Mouse (Mus musculus) telencephalon, adult 2 months (tissue): ENCODE results near the gene Minos1.

Experiments
- DNase-seq: peaks from one replicate; pipeline ENCODE4 v3.0.0-alpha.2; 2011; ENCODE audit warnings: low read depth, low spot score

The Minos1 gene

DNA sequence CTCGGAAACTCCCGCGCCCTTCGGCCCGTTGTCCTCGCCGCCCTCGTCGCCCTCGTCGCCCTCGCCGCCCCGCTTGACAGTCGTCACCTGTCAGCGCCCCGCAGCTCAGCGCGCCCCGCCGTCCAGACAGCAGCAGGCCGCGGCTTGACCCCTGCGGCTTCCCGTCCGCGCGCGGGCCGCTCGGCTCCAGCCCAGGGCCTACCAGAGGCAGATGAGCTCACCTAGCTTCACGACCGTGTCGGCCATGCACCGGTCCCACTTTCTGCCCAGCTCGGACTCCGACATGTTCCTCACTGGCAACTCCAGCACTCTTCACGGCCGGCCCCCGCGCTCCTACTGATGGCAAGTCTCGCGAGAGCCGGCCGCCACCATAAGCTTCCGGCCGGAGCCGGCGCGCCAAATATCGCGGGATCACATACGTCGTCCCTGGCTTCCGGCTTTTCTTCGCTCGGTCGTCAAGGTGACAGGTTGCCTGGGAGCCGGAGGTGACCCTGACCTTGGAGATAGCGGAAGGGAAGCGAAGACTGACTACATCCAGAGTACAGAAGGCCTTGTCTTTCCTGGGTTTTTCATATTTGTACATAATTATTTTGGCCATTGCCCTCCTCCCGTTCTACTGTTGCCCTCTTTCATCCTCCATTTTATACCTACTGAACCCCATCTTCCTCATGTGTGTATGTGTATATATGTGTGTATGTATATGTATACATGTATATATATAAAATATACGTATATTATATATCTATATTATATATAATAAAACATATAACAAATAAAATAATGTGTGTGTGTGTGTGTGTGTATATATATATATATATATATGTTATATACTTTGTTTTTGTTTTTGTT lies at the start of gene Minos1:
Gene Minos1, minus strand, starts transcription at position 413 of the 849 bp plus-strand sequence.
- DNase-seq = peak; percentile 97

GRCm38 (mm10) chr4:139179731-139180625 lies 49.1 kb upstream of the Minos1 start:
- no peak for DNase-seq

DNA sequence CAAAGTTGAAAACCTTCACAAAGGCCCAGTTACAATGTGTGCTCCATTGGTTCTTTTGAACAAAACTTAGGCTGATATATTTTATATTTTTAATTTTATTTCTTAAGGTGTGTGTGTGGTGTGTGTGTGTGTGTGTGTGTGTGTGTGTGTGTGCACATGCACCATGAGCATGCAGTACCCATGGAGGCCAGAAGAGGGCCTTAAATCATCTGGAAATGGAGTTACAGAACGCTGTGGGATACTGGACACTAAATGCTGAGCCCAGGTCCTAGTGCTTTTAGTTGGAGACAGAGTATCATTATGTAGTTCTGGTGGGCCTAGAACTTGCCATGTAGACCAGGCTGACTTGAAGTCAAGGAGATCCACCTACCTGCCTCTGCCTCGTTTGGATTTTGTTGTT lies 48.3 kb upstream of the Minos1 start:
- no peak for DNase-seq

GRCm38 (mm10) chr4:139178377-139178776 lies 47.5 kb upstream of the Minos1 start:
- no peak for DNase-seq

- DNase-seq = no peak
Observed at GRCm38 (mm10) chr4:139177921-139178320, 47.0 kb upstream of the Minos1 start.

- DNase-seq = no peak
Observed at GRCm38 (mm10) chr4:139176023-139176422, 45.1 kb upstream of the Minos1 start.

DNA sequence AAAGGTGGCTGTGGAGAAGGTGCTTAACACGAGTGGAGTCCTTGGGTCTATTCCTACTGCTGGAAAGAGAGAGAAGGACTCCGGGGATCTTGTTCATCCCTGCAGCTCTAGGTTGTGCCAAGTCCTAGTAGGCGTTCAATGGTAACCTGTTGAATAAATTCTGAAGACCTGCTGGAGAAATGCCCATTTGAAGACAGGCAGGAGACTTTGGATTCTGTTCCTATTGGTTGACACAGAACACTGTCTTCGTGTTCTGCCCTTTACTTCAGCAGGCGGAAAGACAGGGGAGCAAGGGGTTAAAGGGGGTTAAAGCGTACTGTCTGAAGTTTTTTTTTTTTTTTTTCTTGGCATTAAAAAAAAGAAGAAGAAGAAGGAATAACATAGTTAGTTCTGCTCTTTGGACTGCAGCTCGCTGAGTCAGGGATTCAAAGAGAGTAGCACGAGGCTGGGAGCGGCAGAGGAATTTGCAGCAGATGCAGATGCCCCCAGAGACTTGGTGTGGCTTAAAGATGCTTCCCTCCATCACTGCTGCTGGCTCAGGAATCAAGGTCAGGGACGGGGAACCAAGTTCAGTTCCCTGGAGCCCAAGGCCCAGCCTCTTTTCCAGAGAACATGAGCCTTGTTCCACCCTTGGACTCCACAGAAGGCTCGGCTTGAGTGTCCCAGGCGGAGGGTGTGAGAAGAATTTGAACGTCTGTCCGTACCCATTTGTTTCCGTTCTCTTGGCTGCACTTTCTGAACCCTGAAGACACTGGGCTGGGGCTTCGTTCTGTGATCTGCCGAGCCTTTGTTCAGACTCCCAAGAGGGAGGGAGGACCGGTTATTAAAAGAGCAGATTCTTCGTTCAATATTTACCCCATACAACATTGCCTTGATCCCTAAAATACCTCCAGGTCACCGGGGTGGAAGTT lies 44.4 kb upstream of the Minos1 start:
- DNase-seq = no peak

DNA sequence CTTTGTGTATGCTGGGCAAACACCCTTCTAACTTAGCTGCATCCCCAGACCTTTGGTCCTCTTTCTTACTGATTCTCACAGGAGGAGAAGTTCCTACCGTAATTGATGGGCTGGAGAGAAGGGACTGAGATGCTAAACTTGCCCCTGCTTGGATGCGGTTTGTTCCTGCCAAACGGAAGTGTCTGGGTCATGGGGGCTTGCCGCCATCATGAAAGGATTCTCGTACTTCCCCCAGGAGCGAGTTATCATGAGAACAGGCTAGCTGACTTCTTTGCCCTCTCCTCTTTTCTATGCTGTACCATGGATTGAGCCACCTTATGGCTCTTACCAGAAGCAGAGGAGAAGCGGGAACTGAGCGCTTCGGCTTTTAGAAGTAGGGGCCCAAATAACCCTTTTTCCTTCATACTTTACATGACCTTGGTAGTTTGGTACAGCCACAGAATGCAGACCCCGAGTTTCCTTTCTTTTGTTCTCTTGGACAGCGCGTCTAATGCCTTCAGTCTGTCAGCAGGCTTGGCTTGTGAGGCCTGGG lies 38.9 kb upstream of the Minos1 start:
- no peak for DNase-seq

DNA sequence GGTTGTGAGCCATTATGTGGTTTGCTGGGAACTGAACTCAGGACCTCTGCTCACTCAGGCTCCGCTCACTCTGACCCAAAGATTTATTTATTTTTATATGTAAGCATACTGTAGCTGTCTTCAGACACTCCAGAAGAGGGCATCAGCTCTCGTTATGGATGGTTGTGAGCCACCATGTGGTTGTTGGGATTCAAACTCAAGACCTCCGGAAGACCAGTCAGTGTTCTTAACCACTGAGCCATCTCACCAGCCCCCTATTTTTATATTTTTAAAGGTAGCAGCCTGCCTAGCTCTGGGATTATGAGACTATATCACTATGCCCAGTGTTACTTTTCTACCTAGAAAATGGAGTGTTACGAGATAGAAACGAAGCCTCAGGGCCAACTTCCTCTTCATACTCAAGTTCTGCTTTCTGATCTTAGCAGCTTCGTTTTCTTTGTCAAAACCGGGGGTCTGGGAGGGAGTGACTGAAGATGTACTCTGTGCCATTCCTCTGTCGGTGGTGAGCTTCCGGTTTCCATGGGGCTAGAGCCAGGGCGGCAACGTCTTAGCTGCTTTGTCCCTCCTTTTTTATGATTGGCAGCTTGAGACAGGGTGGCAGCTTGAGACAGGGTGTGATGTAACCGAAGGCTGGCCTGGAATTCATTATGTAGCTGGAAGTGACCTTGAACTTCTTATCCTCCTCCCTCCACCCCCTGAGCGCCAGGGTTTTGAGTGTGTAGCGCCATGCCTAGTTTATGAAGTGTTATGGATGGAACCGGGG lies 38.3 kb upstream of the Minos1 start:
- DNase-seq = no peak

- no peak for DNase-seq
Observed at GRCm38 (mm10) chr4:139167107-139167506, 36.2 kb upstream of the Minos1 start.

DNA sequence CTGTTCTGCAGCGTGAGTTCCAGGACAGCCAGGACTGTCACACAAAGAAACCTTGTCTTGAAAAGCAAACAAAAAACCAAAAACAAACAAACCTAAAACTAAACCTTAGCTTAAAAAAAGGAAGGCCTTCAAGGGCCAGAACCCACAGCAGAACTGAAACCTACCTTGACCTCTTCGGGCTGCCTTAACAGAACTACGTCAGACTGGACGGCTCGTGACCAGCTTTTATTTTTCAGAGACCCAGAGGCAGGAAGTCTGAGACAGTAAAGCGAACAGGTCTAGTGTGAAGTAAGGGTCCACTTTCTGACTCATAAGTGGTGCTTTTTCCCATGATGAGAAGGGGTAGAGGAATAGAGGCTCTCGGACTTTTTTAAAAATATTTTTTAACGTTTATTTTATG lies 35.3 kb upstream of the Minos1 start:
- no peak for DNase-seq

DNA sequence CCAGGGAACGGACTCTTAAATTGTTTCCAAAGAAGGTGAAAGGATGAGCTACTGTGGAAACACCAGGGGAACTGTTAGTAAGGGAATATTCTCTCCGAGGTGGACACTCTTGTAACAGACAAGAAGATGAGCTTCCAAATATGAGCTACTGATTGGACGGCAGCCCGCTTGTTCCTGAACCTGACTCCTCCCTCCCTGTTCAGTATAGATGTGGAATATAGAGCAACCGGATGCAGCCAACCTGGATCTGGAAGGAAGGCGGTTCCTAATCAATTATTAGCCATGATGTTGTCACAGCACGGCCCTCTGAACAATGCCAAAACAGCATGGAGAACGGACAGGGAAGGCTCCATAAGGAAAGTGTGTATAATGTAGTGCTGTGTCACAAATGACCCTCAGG lies 34.3 kb upstream of the Minos1 start:
- DNase-seq = no peak

- no peak for DNase-seq
Observed at GRCm38 (mm10) chr4:139164082-139164481, 33.2 kb upstream of the Minos1 start.

GRCm38 (mm10) chr4:139161076-139161475 lies 30.2 kb upstream of the Minos1 start:
- no peak for DNase-seq

- no peak for DNase-seq
Observed at GRCm38 (mm10) chr4:139158350-139158749, 27.4 kb upstream of the Minos1 start.

DNA sequence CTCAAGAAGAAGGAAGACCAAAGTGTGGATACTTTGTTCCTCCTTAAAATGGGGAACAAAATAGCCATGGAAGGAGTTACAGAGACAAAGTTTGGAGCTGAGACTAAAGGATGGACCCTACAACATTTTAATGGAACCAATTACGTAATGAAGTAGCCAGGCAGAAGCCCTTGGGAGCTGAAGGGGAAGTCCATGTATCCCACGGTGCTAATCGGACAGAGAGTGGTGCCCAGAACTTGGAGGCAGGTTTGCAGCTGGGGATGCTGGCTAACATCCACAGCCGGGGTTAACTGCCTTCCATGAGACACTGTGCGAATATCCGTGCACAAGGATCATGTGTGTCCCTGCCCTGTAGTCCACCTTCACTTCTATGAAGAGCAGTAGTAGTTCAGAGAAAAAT lies 25.6 kb upstream of the Minos1 start:
- no peak for DNase-seq

DNA sequence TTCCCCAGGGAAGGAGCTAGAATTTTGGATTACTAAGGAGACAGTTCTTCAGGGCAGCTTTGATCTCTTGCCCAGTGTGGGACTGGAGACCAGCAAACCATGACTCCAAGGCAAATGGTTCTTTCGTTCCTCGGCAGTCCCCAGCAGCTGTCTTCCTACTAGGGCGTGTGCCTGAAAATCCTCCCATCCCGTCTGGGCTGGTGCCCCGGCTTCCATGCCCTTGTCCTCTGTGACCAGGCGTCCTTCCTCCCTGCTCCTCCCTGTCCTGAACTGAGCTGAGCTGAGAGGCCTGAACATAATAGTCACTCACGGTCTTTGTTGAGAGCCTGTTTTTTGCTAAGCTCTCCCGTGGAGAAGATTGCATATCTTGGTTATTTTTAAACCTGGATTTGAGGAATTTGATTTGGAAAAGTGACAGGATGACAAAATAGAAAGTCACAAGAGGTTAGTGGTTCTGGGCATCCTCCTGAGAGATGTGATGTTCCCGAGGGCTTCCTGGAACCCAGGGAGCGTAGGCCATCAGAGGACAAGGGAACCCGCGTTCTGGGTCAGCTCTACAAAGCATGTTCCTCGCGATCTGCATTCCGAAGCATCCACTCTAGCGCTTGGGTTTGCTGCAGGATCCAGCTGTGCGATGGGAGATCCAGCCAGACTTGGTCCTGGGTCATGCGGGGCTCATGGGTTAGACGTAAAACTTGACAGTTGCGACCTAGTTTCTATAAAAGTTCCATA lies 23.8 kb upstream of the Minos1 start:
- DNase-seq = no peak

DNA sequence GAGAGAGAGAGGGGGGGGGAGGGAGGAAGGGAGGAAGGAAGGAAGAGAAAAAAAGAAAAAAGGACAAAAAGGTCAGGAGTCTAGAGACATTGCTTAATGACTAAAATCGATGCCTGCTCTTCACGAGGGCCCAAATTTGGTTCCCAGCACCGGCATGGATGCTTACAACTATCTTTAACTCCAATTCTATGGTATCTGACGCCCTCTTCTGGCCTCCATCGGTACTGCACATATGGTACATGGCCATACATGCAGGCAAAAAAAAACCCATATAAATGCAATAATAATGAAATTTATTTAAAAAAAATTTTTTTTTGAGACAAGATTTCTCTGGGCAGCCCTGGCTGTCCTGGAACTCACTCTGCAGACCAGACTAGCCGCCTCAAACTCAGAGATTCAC lies 20.5 kb upstream of the Minos1 start:
- no peak for DNase-seq

DNA sequence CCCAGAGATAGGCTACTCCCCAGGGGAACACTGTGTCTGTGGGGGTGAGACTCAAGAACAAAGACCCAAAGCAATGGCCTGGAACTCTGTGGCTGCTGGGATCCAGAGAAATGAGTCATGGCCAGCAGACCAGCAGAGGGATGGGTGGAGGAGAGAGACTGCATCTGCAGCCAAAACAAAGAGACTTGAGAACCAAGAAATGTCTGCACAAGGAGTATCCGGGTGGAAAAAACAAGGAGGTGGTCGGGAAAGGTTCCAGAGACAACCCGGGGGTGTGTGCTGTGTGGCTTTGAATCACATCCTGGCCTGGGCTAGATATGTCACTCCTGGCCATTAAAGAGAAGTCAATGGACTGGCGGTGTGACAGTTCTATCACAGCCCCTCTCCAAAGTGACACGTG lies 15.8 kb upstream of the Minos1 start:
- DNase-seq = peak; percentile 21

DNA sequence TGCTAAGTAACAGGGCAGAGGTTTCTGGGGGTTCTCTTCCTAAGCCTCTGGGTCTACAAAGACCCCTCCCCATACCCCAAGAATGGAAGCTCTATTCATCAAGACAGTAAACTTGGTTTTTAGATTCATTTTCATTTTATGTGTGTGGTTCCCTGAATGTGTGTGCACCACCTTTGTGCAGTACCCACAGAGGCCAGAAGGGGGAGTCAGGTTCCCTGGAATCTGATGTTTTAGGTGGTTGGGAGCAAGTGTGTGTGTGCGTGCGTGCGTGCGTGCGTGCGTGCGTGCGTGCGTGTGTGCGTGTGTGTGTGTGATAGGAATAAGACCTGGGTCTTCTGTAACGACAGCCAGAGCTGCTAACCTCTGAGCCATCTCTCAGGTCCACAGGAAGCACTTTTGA lies 14.2 kb upstream of the Minos1 start:
- no peak for DNase-seq
